Mouse (Mus musculus): ENCODE measurements around the gene Cpt1a.

The Cpt1a gene

GRCm38 (mm10) chr19:3424214-3424613 lies 102.1 kb downstream of the Cpt1a start:
- no peak for DNase-seq (ENCODE audit: low spot score in 2 of 2)

- DNase-seq (ENCODE audit: low spot score in 2 of 2) = peak in 1 of 2 experiments; percentile 37
Measured at GRCm38 (mm10) chr19:3428057-3428830, 106.1 kb downstream of the Cpt1a start.

DNA sequence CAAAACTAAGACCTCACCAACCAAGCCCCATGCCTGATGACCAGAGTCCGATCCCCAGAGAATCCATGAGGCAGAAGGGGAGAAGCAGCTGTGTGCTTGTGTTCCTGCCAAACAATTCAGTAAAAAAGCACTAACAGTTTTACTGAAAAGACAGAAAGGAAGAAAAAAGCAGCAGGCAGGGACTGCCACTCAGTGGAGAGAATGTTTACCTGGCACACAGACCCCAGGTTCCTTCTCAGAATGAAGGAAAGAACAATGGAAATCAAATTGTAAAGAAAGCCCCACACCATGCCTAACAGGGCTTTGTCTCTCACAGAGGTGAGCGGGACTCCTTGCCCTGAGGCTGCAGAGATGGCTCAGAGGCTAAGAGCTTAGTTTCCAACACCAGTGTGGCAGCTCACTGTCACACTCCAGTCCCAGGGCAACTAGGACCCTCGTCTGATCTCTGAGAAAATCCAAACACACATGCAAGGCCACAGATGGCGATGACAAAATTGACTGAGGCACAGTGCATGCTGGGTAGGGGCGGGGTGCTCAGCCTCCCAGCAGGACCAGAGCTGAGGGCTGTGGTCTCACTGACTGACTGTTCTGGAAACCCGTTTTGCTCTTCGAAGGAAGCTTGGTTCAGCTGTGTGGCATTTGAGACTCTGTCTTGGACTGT lies 107.2 kb downstream of the Cpt1a start:
- DNase-seq (ENCODE audit: low spot score in 2 of 2) = peak in 1 of 2 experiments; percentile 33

DNA sequence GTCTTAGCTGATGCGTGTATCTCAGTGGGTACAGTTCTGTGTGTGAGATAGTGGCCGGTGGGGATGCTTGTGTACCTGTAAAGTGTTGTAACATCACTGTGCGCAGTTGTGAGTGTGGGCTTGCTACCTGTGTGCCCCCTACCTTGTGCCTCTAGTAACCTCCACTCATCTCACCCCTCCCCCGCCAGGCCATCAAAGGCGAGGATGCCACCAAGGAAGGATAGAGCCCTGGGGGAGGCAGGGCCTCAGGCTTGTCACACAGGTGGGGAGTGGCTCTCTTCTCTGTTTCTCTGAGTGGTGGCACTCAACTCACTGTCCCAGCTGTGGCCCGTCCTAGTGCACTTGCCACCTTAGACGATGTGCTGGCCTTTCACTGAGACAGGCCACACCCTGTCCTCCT lies 108.9 kb downstream of the Cpt1a start:
- no peak for DNase-seq (ENCODE audit: low spot score in 2 of 2)

DNA sequence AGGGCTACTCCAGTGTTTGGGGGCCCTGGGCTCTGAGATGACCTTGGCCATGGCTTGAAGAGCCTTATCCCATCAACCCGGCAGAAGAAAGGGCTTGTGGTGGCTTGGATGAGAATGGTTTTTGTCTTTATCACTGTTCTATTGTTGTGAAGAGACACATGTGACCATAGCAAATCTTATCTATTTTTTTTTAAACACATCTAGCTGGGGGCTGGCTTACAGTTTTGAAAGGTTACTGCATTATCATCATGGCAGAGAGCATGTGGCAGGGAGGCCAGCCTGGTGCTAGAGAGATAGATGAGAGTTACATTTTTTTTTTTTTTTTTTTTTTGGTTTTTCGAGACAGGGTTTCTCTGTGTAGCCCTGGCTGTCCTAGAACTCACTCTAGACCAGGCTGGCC lies 109.8 kb downstream of the Cpt1a start:
- DNase-seq (ENCODE audit: low spot score in 2 of 2) = no peak

- DNase-seq (ENCODE audit: low spot score in 2 of 2) = no peak
Measured at GRCm38 (mm10) chr19:3434124-3434523, 112.0 kb downstream of the Cpt1a start.

- no peak for DNase-seq (ENCODE audit: low spot score in 2 of 2)
Measured at GRCm38 (mm10) chr19:3434641-3435040, 112.5 kb downstream of the Cpt1a start.

All from cerebellum, postnatal 4 days (tissue).